Mouse (Mus musculus): Measurements from ENCODE around the gene Ankrd35.
A peak's percentile ranks its signal among the peaks of the same experiment; 100 is the strongest.
"Not testable (repeated sequence)": the region's sequence is repeated elsewhere in the genome, so short reads cannot be mapped to it uniquely, and the experiment has no call there.

The Ankrd35 gene

GRCm38 (mm10) chr3:96669727-96670468 lies at the start of gene Ankrd35:
TSS of gene Ankrd35 (plus strand) at chr3:96670131.
- peak; percentile 66 for DNase-seq (ENCODE audit: low spot score)

- DNase-seq (ENCODE audit: low spot score): no peak
Observed at GRCm38 (mm10) chr3:96623201-96623600, 46.7 kb upstream of the Ankrd35 start.

GRCm38 (mm10) chr3:96629729-96630600 lies 40.0 kb upstream of the Ankrd35 start, which contains the start of gene Rbm8a:
TSS of gene Rbm8a (plus strand) at chr3:96629933.
- peak; percentile 91 for DNase-seq (ENCODE audit: low spot score)

GRCm38 (mm10) chr3:96632058-96632457 lies 37.9 kb upstream of the Ankrd35 start:
- DNase-seq (ENCODE audit: low spot score): no peak

- DNase-seq (ENCODE audit: low spot score): no peak
Observed at GRCm38 (mm10) chr3:96634015-96634414, 35.9 kb upstream of the Ankrd35 start.

GRCm38 (mm10) chr3:96634928-96635879 lies 34.7 kb upstream of the Ankrd35 start, which contains the start of the genes Pex11b and Gm42957:
TSS of gene Pex11b (plus strand) at chr3:96635376.
TSS of gene Gm42957 (plus strand) at chr3:96635474.
- peak; percentile 89 for DNase-seq (ENCODE audit: low spot score)

- no peak for DNase-seq (ENCODE audit: low spot score)
Observed at GRCm38 (mm10) chr3:96635906-96636305, 34.0 kb upstream of the Ankrd35 start.

- no peak for DNase-seq (ENCODE audit: low spot score)
Observed at GRCm38 (mm10) chr3:96636448-96636847, 33.5 kb upstream of the Ankrd35 start.

GRCm38 (mm10) chr3:96639219-96639618 lies 30.7 kb upstream of the Ankrd35 start:
- DNase-seq (ENCODE audit: low spot score): no peak

- no peak for DNase-seq (ENCODE audit: low spot score)
Observed at GRCm38 (mm10) chr3:96645018-96645649, 24.8 kb upstream of the Ankrd35 start, which contains the start of gene Itga10. TSS of gene Itga10 (plus strand) at chr3:96645584.

GRCm38 (mm10) chr3:96647365-96647764 lies 22.6 kb upstream of the Ankrd35 start:
- DNase-seq (ENCODE audit: low spot score): no peak

- DNase-seq (ENCODE audit: low spot score): no peak
Observed at GRCm38 (mm10) chr3:96660901-96661300, 9.0 kb upstream of the Ankrd35 start.

GRCm38 (mm10) chr3:96662731-96663316 lies 7.1 kb upstream of the Ankrd35 start:
- DNase-seq (ENCODE audit: low spot score): no peak

GRCm38 (mm10) chr3:96663432-96664239 lies 6.3 kb upstream of the Ankrd35 start:
- peak; percentile 56 for DNase-seq (ENCODE audit: low spot score)

- DNase-seq (ENCODE audit: low spot score): not testable (repeated sequence)
Observed at GRCm38 (mm10) chr3:96665732-96666363, 4.1 kb upstream of the Ankrd35 start.

- DNase-seq (ENCODE audit: low spot score): no peak
Observed at GRCm38 (mm10) chr3:96666916-96667315, 3.0 kb upstream of the Ankrd35 start.

GRCm38 (mm10) chr3:96667316-96667715 lies 2.6 kb upstream of the Ankrd35 start:
- no peak for DNase-seq (ENCODE audit: low spot score)

- no peak for DNase-seq (ENCODE audit: low spot score)
Observed at GRCm38 (mm10) chr3:96668424-96669067, 1.4 kb upstream of the Ankrd35 start.

- no peak for DNase-seq (ENCODE audit: low spot score)
Observed at GRCm38 (mm10) chr3:96671519-96671918, 1.6 kb downstream of the Ankrd35 start.

All from ovary, adult 18-20 months (tissue).